ENCODE assay signal across 8 mouse cellular contexts in genomic region chr12:40248454-40249180, GRCm38 (mm10). TPM values are rescaled to one million over a fixed set of nuclear protein-coding genes. Genes with fewer than 3 reads are reported as not detected.
A peak's percentile ranks its signal among the peaks of the same experiment; 100 is the strongest.
DNase-seq lines count a peak whose midpoint lies in the region; ATAC-seq lines count a peak whose summit lies in the region.

Gene Ifrd1, minus strand, starts transcription at chr12:40248504.

- WGBS in forebrain, embryonic 13.5 days = 71% methylated on average over 5 of the region's 5 CpGs
- WGBS in limb, embryonic 15.5 days = 58% methylated on average over 5 of the region's 5 CpGs

- no peaks in the 10 kb centered on the region for H3K27me3 ChIP-seq in forebrain, embryonic 13.5 days
- no peaks in the 10 kb centered on the region for H3K27me3 ChIP-seq in limb, embryonic 15.5 days

- H3K9ac ChIP-seq in forebrain, embryonic 13.5 days = no peak within 1 kb of the TSS
- H3K9ac ChIP-seq in limb, embryonic 15.5 days = no peak within 1 kb of the TSS

- no peak for ATAC-seq in forebrain, embryonic 13.5 days
- ATAC-seq in hematopoietic stem cell, adult 5-6 weeks (replicated peaks in 1 of 2; ENCODE audit: insufficient read depth in 1 of 2, low FRiP score in 2 of 2, low TSS enrichment in 1 of 2, low read depth in 1 of 2, poor library complexity in 2 of 2, severe bottlenecking in 2 of 2) = peak; percentile 95
- ATAC-seq in limb, embryonic 15.5 days (ENCODE audit: insufficient number of reproducible peaks, low FRiP score, low TSS enrichment, low read depth) = no peak

- no peak within 1 kb of the TSS for H3K4me3 ChIP-seq in forebrain, embryonic 13.5 days
- H3K4me3 ChIP-seq in limb, embryonic 15.5 days = no peak within 1 kb of the TSS

- peak; percentile 26 for DNase-seq in CD4-positive, CD25-positive, alpha-beta regulatory T cell, adult 2 months (ENCODE audit: low read depth, low spot score)
- peak; percentile 25 for DNase-seq in NIH3T3 (ENCODE audit: low read depth)
- peak; percentile 43 for DNase-seq in naive thymus-derived CD4-positive, alpha-beta T cell, adult 2 months (ENCODE audit: low read depth)
- no peak for DNase-seq in testis, postnatal 10 days (ENCODE audit: low spot score)
- DNase-seq in cerebellum, postnatal 25 days = no peak

- H3K4me2 ChIP-seq in forebrain, embryonic 13.5 days = no peak within 1 kb of the TSS
- no peak within 1 kb of the TSS for H3K4me2 ChIP-seq in limb, embryonic 15.5 days

- no peak within 1 kb of the TSS for H3K27ac ChIP-seq in forebrain, embryonic 13.5 days
- H3K27ac ChIP-seq in limb, embryonic 15.5 days = no peak within 1 kb of the TSS

- H3K36me3 ChIP-seq in forebrain, embryonic 13.5 days (ENCODE audit: poor library complexity, severe bottlenecking) = no peaks in the 10 kb centered on the region
- H3K36me3 ChIP-seq in limb, embryonic 15.5 days = no peaks in the 10 kb centered on the region

- H3K9me3 ChIP-seq in forebrain, embryonic 13.5 days (replicated peaks) = no peaks in the 10 kb centered on the region
- H3K9me3 ChIP-seq in limb, embryonic 15.5 days = no peaks in the 10 kb centered on the region

- H3K4me1 ChIP-seq in forebrain, embryonic 13.5 days = peaks cover 8% of the 10 kb centered on the region
- H3K4me1 ChIP-seq in limb, embryonic 15.5 days = no peaks in the 10 kb centered on the region

RNA-seq across cellular contexts. Expression of gene Ifrd1, which starts in this region (rescaled TPM):
- polyA plus RNA-seq in forebrain, embryonic 13.5 days (2015; fragmentation: Nextera tagmentation; extraction: Ambion mirVana) = 183 and 186 TPM in 2 replicates
- 161 and 171 TPM in 2 replicates for total RNA-seq in hematopoietic stem cell, adult 5-6 weeks (2017)
- 98.2 and 105 TPM in 2 replicates for polyA plus RNA-seq in limb, embryonic 15.5 days (2015; fragmentation: Nextera tagmentation; extraction: Ambion mirVana)

Comparison
In these comparisons a context has a peak if more than half of its experiments do, and no peak if none do; other contexts are left out.
1. DNase-seq: peak in CD4-positive, CD25-positive, alpha-beta regulatory T cell, adult 2 months (single experiment), NIH3T3 (single experiment) and naive thymus-derived CD4-positive, alpha-beta T cell, adult 2 months (single experiment); none in testis, postnatal 10 days (single experiment) and cerebellum, postnatal 25 days (0 of 2).
2. ATAC-seq: peak in hematopoietic stem cell, adult 5-6 weeks (2 of 2); none in forebrain, embryonic 13.5 days (single experiment) and limb, embryonic 15.5 days (single experiment).